Mouse (Mus musculus): Measurements from ENCODE around the gene Cbx5. TPM values are rescaled to one million over a fixed set of nuclear protein-coding genes. Genes with fewer than 3 reads are reported as not detected.

Gene Cbx5
- polyA plus RNA-seq, 1 experiment: 26.9 TPM

DNA sequence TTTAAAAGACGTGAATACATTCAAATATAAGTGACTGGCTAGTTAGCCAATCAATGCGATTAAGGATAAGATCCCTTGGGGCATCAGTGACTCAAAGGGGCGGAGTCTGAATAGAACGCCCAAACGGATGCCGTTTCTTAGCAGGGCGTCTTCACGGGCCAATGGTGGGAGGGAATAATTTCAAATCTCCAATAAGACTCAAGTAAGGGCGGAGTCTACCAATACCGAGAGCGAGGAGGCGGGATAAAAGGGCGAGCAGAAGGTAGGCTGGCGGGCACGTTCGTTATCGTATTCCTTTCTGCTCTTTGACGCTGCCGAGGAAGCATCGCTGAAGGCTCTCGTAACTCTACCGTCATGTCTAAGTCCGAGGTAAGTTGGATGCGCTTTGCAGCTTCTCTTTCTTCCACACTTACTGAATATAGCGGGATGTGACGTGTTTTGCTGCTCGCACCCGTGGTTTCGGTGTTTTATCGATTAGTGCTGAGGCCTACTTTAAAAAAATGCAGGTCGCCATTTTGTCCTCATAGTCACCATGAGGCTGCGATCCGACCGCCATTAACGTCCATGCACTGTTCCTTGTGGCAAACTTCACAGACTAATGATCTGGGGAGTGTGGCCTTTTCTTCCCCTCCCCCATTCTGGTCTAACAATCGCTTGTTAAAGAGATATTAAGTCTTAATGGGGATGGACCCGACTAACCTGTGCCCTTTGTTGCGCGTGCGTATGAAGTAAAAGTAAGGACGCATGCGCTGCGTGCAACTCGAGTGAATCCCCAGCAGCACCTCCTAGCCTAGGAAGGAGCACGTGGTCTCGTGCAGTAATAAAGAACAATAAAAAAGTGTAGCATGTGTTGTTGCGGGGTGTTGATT lies 778 bp upstream of the Cbx5 start, which contains the start of gene Hnrnpa1:
Gene Hnrnpa1 (plus strand): TSS at position 273 of the 869 bp plus-strand sequence.
- under 1% methylated on average over 47 of the region's 47 CpGs for WGBS
- TF ChIP-seq POLR2A (IDR thresholded peaks at IDR 0.05; ENCODE audit: low read depth, low read length) (peak; percentile 89), CTCF (conservative IDR thresholded peaks at IDR 0.05; ENCODE audit: insufficient read depth, insufficient read length, low read depth, low read length) (no peak)
- H3K36me3 ChIP-seq (ENCODE audit: control insufficient read depth, insufficient read depth, low read length): peaks cover 18% of the 10 kb centered on the region
- peak within 1 kb of the TSS; percentile 93 for H3K27ac ChIP-seq (ENCODE audit: insufficient read depth, low read depth, low read length)
- H3K27me3 ChIP-seq (replicated peaks; ENCODE audit: control insufficient read depth, insufficient read depth, low read length): no peaks in the 10 kb centered on the region
- peak; percentile 99 for DNase-seq
- peaks cover 6% of the 10 kb centered on the region; the same call in 1 of the 2 replicates for H3K4me1 ChIP-seq (ENCODE audit: control insufficient read depth, insufficient read depth, low read length)
- H3K4me3 ChIP-seq (ENCODE audit: insufficient read depth, low read depth, low read length): peak within 1 kb of the TSS; percentile 89

DNA sequence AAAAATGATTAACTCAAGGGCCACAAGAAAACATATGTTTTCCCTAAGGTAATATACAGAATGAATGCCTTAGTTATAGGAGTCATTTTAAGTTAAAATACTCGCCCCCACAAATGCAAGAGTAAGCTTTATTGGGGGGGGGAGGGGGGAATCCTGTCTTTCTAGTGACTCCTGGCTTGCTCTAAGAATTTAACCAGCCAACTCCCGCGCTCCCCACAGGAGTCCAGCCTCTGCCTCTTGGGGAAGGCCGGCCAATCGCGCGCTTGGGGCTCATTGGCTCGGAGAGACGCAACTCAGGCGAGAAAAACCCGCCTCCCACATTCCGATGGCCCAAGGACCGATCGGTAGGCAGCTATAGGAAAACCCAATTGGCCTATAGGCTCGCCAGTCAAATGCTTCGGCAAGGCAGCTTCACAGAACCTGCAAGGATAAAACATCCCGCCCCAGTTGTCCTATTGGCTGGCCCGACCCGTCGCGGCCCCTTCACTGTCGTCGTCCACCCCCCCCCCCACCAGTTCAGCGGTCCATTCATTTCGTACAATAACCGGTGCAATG lies 409 bp downstream of the Cbx5 start:
- no peak for TF ChIP-seq POLR2A (IDR thresholded peaks at IDR 0.05; ENCODE audit: low read depth, low read length)
- TF ChIP-seq CTCF (conservative IDR thresholded peaks at IDR 0.05; ENCODE audit: insufficient read depth, insufficient read length, low read depth, low read length): no peak
- under 1% methylated on average over 26 of the region's 26 CpGs for WGBS
- peaks cover 6% of the 10 kb centered on the region; the same call in 1 of the 2 replicates for H3K4me1 ChIP-seq (ENCODE audit: control insufficient read depth, insufficient read depth, low read length)
- no peaks in the 10 kb centered on the region for H3K27me3 ChIP-seq (replicated peaks; ENCODE audit: control insufficient read depth, insufficient read depth, low read length)
- DNase-seq: peak; percentile 98
- peak overlapping the region; percentile 89 for H3K27ac ChIP-seq (ENCODE audit: insufficient read depth, low read depth, low read length)
- H3K4me3 ChIP-seq (ENCODE audit: insufficient read depth, low read depth, low read length): peak overlapping the region; percentile 89
- peaks cover 14% of the 10 kb centered on the region for H3K36me3 ChIP-seq (ENCODE audit: control insufficient read depth, insufficient read depth, low read length)

- no peak for DNase-seq
- peaks cover 5% of the 10 kb centered on the region; the same call in 1 of the 2 replicates for H3K36me3 ChIP-seq (ENCODE audit: control insufficient read depth, insufficient read depth, low read length)
- H3K4me1 ChIP-seq (ENCODE audit: control insufficient read depth, insufficient read depth, low read length): peaks cover 4% of the 10 kb centered on the region; the same call in 1 of the 2 replicates
- TF ChIP-seq POLR2A (IDR thresholded peaks at IDR 0.05; ENCODE audit: low read depth, low read length) (no peak), CTCF (conservative IDR thresholded peaks at IDR 0.05; ENCODE audit: insufficient read depth, insufficient read length, low read depth, low read length) (no peak)
- no peaks in the 10 kb centered on the region for H3K27me3 ChIP-seq (replicated peaks; ENCODE audit: control insufficient read depth, insufficient read depth, low read length)
- no peak overlapping the region for H3K4me3 ChIP-seq (ENCODE audit: insufficient read depth, low read depth, low read length)
- 86% methylated on average over 7 of the region's 7 CpGs for WGBS
- H3K27ac ChIP-seq (ENCODE audit: insufficient read depth, low read depth, low read length): no peak overlapping the region
These were observed 2.3 kb downstream of the Cbx5 start for GRCm38 (mm10) chr15:103237295-103237694.

DNA sequence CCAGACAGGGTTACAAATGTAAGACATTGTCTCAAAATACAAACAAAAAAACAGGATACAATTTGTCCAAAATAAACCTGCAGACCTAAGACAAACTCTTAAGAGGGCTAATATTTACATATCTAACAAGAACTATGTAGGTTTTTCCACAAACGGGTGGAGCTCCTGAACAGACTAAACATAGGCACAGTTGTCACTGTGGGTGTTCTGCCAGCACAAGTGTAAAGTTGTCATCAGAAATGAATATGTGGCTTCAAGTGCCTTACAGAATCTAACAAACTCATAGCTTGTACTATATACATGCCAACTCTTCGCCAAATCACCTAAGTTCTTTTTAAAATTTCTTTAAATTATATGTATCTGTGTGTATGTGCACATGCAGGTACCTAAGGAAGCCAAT lies 6.5 kb downstream of the Cbx5 start:
- H3K36me3 ChIP-seq (ENCODE audit: control insufficient read depth, insufficient read depth, low read length): no peaks in the 10 kb centered on the region; the same call in 1 of the 2 replicates
- no peaks in the 10 kb centered on the region for H3K27me3 ChIP-seq (replicated peaks; ENCODE audit: control insufficient read depth, insufficient read depth, low read length)
- H3K4me3 ChIP-seq (ENCODE audit: insufficient read depth, low read depth, low read length): no peak overlapping the region
- H3K27ac ChIP-seq (ENCODE audit: insufficient read depth, low read depth, low read length): no peak overlapping the region
- DNase-seq: no peak
- peaks cover 8% of the 10 kb centered on the region for H3K4me1 ChIP-seq (ENCODE audit: control insufficient read depth, insufficient read depth, low read length)
- 85% methylated on average over 2 of the region's 2 CpGs for WGBS
- TF ChIP-seq CTCF (conservative IDR thresholded peaks at IDR 0.05; ENCODE audit: insufficient read depth, insufficient read length, low read depth, low read length) (no peak), POLR2A (IDR thresholded peaks at IDR 0.05; ENCODE audit: low read depth, low read length) (no peak)

DNA sequence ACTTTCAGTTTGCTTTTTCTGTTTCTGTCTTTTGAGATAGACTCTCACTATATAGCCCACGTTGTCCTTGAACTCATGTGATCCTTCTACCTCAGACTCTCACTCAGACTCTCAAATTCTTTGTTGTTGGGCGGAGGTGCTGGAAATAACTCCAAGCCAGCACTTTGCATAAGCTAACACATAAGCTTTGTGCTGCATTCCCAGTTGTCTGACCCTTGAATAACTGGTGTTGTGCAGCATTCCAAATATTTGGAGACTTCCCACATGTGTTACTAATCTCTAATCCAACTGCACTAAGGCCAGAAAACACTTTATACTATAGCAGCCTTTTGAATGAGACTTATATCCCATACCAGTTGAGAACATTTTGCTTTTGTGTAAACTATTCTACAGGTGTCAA lies 10.7 kb downstream of the Cbx5 start:
- WGBS: 49% methylated on average over 2 of the region's 2 CpGs
- TF ChIP-seq POLR2A (IDR thresholded peaks at IDR 0.05; ENCODE audit: low read depth, low read length): no peak
- no peak for TF ChIP-seq CTCF (conservative IDR thresholded peaks at IDR 0.05; ENCODE audit: insufficient read depth, insufficient read length, low read depth, low read length)
- peak; percentile 40 for DNase-seq
- H3K27me3 ChIP-seq (replicated peaks; ENCODE audit: control insufficient read depth, insufficient read depth, low read length): no peaks in the 10 kb centered on the region
- peak overlapping the region; percentile 74 for H3K27ac ChIP-seq (ENCODE audit: insufficient read depth, low read depth, low read length)
- no peak overlapping the region for H3K4me3 ChIP-seq (ENCODE audit: insufficient read depth, low read depth, low read length)
- peaks cover 17% of the 10 kb centered on the region for H3K4me1 ChIP-seq (ENCODE audit: control insufficient read depth, insufficient read depth, low read length)
- no peaks in the 10 kb centered on the region for H3K36me3 ChIP-seq (ENCODE audit: control insufficient read depth, insufficient read depth, low read length)

- no peak for TF ChIP-seq CTCF (conservative IDR thresholded peaks at IDR 0.05; ENCODE audit: insufficient read depth, insufficient read length, low read depth, low read length)
- no peak for TF ChIP-seq POLR2A (IDR thresholded peaks at IDR 0.05; ENCODE audit: low read depth, low read length)
- Histone ChIP-seq H3K4me1 (ENCODE audit: control insufficient read depth, insufficient read depth, low read length) (peaks cover 17% of the 10 kb centered on the region), H3K27ac (ENCODE audit: insufficient read depth, low read depth, low read length) (peak overlapping the region; percentile 78), H3K36me3 (ENCODE audit: control insufficient read depth, insufficient read depth, low read length) (no peaks in the 10 kb centered on the region), H3K27me3 (replicated peaks; ENCODE audit: control insufficient read depth, insufficient read depth, low read length) (no peaks in the 10 kb centered on the region), H3K4me3 (ENCODE audit: insufficient read depth, low read depth, low read length) (no peak overlapping the region)
- 55% methylated on average over 2 of the region's 2 CpGs for WGBS
- no peak for DNase-seq
These were observed 12.0 kb downstream of the Cbx5 start for GRCm38 (mm10) chr15:103227572-103227971.

DNA sequence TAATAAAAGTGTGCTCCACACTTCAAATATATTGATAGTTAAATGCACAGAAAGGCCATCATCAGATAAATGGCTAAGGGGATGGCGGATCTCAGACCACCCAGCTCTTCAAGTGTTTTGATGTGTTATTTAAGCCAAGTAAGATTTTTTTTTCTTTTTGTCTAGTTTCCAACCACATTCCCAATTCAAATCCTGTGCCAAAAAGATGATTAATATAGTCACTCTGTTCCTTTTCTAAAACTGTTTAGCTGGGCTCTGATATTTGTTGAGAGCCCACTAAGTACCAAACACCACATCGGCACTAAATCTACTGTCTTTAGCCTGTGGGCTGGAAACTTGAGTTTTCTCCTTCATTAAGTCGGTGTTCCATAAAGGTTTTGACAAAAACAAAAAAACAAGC lies 12.6 kb downstream of the Cbx5 start:
- TF ChIP-seq POLR2A (IDR thresholded peaks at IDR 0.05; ENCODE audit: low read depth, low read length) (no peak), CTCF (conservative IDR thresholded peaks at IDR 0.05; ENCODE audit: insufficient read depth, insufficient read length, low read depth, low read length) (no peak)
- no peaks in the 10 kb centered on the region for H3K27me3 ChIP-seq (replicated peaks; ENCODE audit: control insufficient read depth, insufficient read depth, low read length)
- H3K27ac ChIP-seq (ENCODE audit: insufficient read depth, low read depth, low read length): peak overlapping the region; percentile 78
- peaks cover 17% of the 10 kb centered on the region for H3K4me1 ChIP-seq (ENCODE audit: control insufficient read depth, insufficient read depth, low read length)
- H3K4me3 ChIP-seq (ENCODE audit: insufficient read depth, low read depth, low read length): no peak overlapping the region
- DNase-seq: no peak
- no peaks in the 10 kb centered on the region for H3K36me3 ChIP-seq (ENCODE audit: control insufficient read depth, insufficient read depth, low read length)
- 76% methylated on average over 3 of the region's 3 CpGs for WGBS
